Mouse (Mus musculus) bone marrow, adult 2 months (tissue): ENCODE results near the gene Trem3. TPM values are rescaled to one million over a fixed set of nuclear protein-coding genes. Genes with fewer than 3 reads are reported as not detected.

Experiments used
- H3K27ac ChIP-seq: fragments of 200-500 bp; 2 replicates; pipeline ENCODE4 v1.5.1; 2012; ENCODE audit warnings: low read depth, mild to moderate bottlenecking, control low read depth, inconsistent platforms, low read length; ENCODE audit not compliant: control insufficient read depth, poor library complexity, insufficient read depth
- H3K4me1 ChIP-seq: fragments of 200-500 bp; 2 replicates; pipeline ENCODE4 v1.6.1; 2011; ENCODE audit warnings: low read length; ENCODE audit not compliant: control insufficient read depth, insufficient read depth
- H3K4me3 ChIP-seq: fragments of 200-500 bp; replicated peaks from 2 replicates; pipeline ENCODE3; 2011; ENCODE audit warnings: mild to moderate bottlenecking, low read depth, low read length, control low read depth; ENCODE audit not compliant: control insufficient read depth
- CTCF ChIP-seq: fragments of 200-500 bp; IDR thresholded peaks from 2 replicates; pipeline ENCODE4 v1.5.1; 2011; ENCODE audit warnings: low read length, control low read depth; ENCODE audit not compliant: control insufficient read depth, insufficient read depth
- POLR2A ChIP-seq: fragments of 200-500 bp; IDR thresholded peaks from 2 replicates; pipeline ENCODE4 v1.6.1; 2011; ENCODE audit warnings: low read depth, mild to moderate bottlenecking, control low read depth, low read length, borderline replicate concordance; ENCODE audit not compliant: control insufficient read depth
- WGBS: fragments of 180-500 bp; shearing (Covaris S2); methylation state at CpG from one replicate; pipeline ENCODE4 v1.1.7; 2018; 5-methylcytosine and 5-hydroxymethylcytosine counted together
- polyA plus RNA-seq: library from polyadenylated mRNA; stranded (reverse); fragments of >200 nt; gene quantifications from 2 replicates; pipeline ENCODE4 v1.2.4, GENCODE M21; 2011; ENCODE audit warnings: low replicate concordance; ENCODE audit not compliant: missing spikeins, insufficient read depth, insufficient read length

Gene Trem3
- polyA plus RNA-seq, 1 experiment = 53.5 TPM

GRCm38 (mm10) chr17:48287276-48287675, 39.7 kb downstream of the Trem3 start:
- WGBS = 60% methylated on average over 2 of the region's 2 CpGs
- peaks cover 1% of the 10 kb centered on the region; the same call in 1 of the 2 replicates for H3K4me1 ChIP-seq

GRCm38 (mm10) chr17:48293500-48294194, 46.1 kb downstream of the Trem3 start:
- 29% methylated on average over 5 of the region's 5 CpGs for WGBS
- Histone ChIP-seq H3K4me1 (peaks cover 5% of the 10 kb centered on the region; the same call in 1 of the 2 replicates), H3K4me3 (no peak overlapping the region), H3K27ac (no peak overlapping the region)
- no peak for TF ChIP-seq POLR2A

More at GRCm38 (mm10) chr17:48287276-48287675, 39.7 kb downstream of the Trem3 start:
- Histone ChIP-seq H3K27ac (no peak overlapping the region), H3K4me3 (no peak overlapping the region)
- TF ChIP-seq CTCF (no peak), POLR2A (no peak)

GRCm38 (mm10) chr17:48299203-48299602, 51.6 kb downstream of the Trem3 start, which contains the start of gene Treml2:
Gene Treml2 (plus strand): TSS chr17:48299498.
- Histone ChIP-seq H3K4me3 (peak within 1 kb of the TSS; percentile 96), H3K27ac (peak within 1 kb of the TSS; percentile 96), H3K4me1 (peaks cover 4% of the 10 kb centered on the region; the same call in 1 of the 2 replicates)
- 6% methylated on average over 3 of the region's 4 CpGs for WGBS
- TF ChIP-seq CTCF = no peak
- no peak for TF ChIP-seq POLR2A

- H3K4me1 ChIP-seq = peaks cover 3% of the 10 kb centered on the region; the same call in 1 of the 2 replicates
- TF ChIP-seq CTCF (no peak), POLR2A (no peak)
- peak overlapping the region; percentile 96 for H3K27ac ChIP-seq
- peak overlapping the region; percentile 96 for H3K4me3 ChIP-seq
- WGBS = 2% methylated on average over 7 of the region's 7 CpGs
Measured at GRCm38 (mm10) chr17:48299756-48300155, 52.2 kb downstream of the Trem3 start.

- H3K4me1 ChIP-seq = peaks cover 3% of the 10 kb centered on the region; the same call in 1 of the 2 replicates
- TF ChIP-seq POLR2A (peak; percentile 83), CTCF (peak; percentile 28; the same call in 1 of the 2 replicates)
- WGBS = 1% methylated on average over 7 of the region's 7 CpGs
Measured at GRCm38 (mm10) chr17:48300199-48300598, 52.6 kb downstream of the Trem3 start.

GRCm38 (mm10) chr17:48300861-48301260, 53.3 kb downstream of the Trem3 start:
- no peak for TF ChIP-seq CTCF
- TF ChIP-seq POLR2A = no peak
- peak overlapping the region; percentile 96 for H3K4me3 ChIP-seq
- H3K4me1 ChIP-seq = peaks cover 3% of the 10 kb centered on the region; the same call in 1 of the 2 replicates
- under 1% methylated on average over 9 of the region's 9 CpGs for WGBS
- H3K27ac ChIP-seq = peak overlapping the region; percentile 96

More at GRCm38 (mm10) chr17:48300199-48300598, 52.6 kb downstream of the Trem3 start:
- H3K4me3 ChIP-seq = peak overlapping the region; percentile 96
- H3K27ac ChIP-seq = peak overlapping the region; percentile 96

GRCm38 (mm10) chr17:48301792-48302191, 54.2 kb downstream of the Trem3 start:
- peak overlapping the region; percentile 44 for H3K4me3 ChIP-seq
- H3K27ac ChIP-seq = no peak overlapping the region
- 48% methylated on average over 5 of the region's 5 CpGs for WGBS
- H3K4me1 ChIP-seq = peaks cover 3% of the 10 kb centered on the region; the same call in 1 of the 2 replicates
- TF ChIP-seq POLR2A (no peak), CTCF (no peak)

Other genes with a start within 250 kb of the Trem3 start
- not detected in 2 replicates for gene 1700122O11Rik, start 209.5 kb upstream of the Trem3 start, polyA plus RNA-seq
- not detected in 2 replicates for gene 1700067P10Rik, start 158.5 kb upstream of the Trem3 start, polyA plus RNA-seq
- 4.3 and 10.2 TPM in 2 replicates for gene 9830107B12Rik, start 101.5 kb upstream of the Trem3 start, polyA plus RNA-seq
- 3.3 and 8.2 TPM in 2 replicates for gene A530064D06Rik, start 80.5 kb upstream of the Trem3 start, polyA plus RNA-seq
- 3.8 and 11.7 TPM in 2 replicates for gene Trem1, start 15.0 kb upstream of the Trem3 start, polyA plus RNA-seq
- gene Treml4, start 16.5 kb downstream of the Trem3 start, polyA plus RNA-seq = 5.4 and 21.2 TPM in 2 replicates
- gene Treml2, start 51.7 kb downstream of the Trem3 start, polyA plus RNA-seq = 56.4 and 152 TPM in 2 replicates
- gene B430306N03Rik, start 68.4 kb downstream of the Trem3 start, polyA plus RNA-seq = 14.0 and 32.4 TPM in 2 replicates
- gene Trem2, start 98.6 kb downstream of the Trem3 start, polyA plus RNA-seq = 4.0 and 6.2 TPM in 2 replicates
- gene Treml1, start 112.1 kb downstream of the Trem3 start, polyA plus RNA-seq = 58.8 and 115 TPM in 2 replicates
- 24.2 and 28.6 TPM in 2 replicates for gene Nfya, start 162.1 kb downstream of the Trem3 start, polyA plus RNA-seq
- gene Oard1, start 162.2 kb downstream of the Trem3 start, polyA plus RNA-seq = 36.6 and 44.1 TPM in 2 replicates
- gene Apobec2, start 185.2 kb downstream of the Trem3 start, polyA plus RNA-seq = 0.92 TPM in 1 of 2 replicates, not detected in the other
- 307 and 314 TPM in 2 replicates for gene Tspo2, start 203.7 kb downstream of the Trem3 start, polyA plus RNA-seq
- 4.3 and 4.7 TPM in 2 replicates for gene Unc5cl, start 207.1 kb downstream of the Trem3 start, polyA plus RNA-seq